Mouse (Mus musculus) 3134 (cell line): ENCODE results near the gene Rps11.
"Not testable (repeated sequence)": the region's sequence is repeated elsewhere in the genome, so short reads cannot be mapped to it uniquely, and the experiment has no call there.

Experiments
- DNase-seq: peaks from one replicate; pipeline ENCODE4 v3.0.0-alpha.2; 2011; ENCODE audit warnings: low spot score; ENCODE audit not compliant: insufficient read length; ENCODE audit errors: extremely low read depth

Gene Rps11

GRCm38 (mm10) chr7:45154993-45155514 is 30.8 kb upstream of the Rps11 start:
- DNase-seq, result peak; percentile 69

- peak; percentile 96 for DNase-seq
Measured at GRCm38 (mm10) chr7:45154096-45154992, 30.1 kb upstream of the Rps11 start, which contains the start of the genes Pih1d1 and Aldh16a1. Gene Pih1d1 (plus strand): TSS chr7:45154303. Gene Aldh16a1 (minus strand): TSS chr7:45154584.

DNA sequence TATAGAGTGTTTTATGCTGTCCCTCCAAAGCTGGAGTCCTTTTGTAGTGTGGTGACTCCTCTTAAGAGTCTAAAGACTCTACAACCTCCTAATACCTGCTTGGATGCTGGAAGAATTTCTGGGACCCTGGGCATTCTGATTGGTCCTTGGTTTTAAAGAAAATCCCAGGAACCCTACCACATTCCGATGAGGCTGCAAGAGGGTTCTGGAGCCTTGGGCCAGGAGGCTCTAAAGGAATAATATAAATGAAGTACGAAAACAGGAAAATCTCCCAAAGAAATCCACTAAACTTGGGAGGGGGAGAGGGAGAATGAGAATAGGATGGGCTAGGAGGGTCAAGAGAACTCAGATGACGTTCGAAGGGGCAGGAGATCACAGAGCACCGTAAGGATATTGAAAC is 29.3 kb upstream of the Rps11 start:
- no peak for DNase-seq

- not testable (repeated sequence) for DNase-seq
Measured at GRCm38 (mm10) chr7:45153052-45153451, 28.8 kb upstream of the Rps11 start.

DNA sequence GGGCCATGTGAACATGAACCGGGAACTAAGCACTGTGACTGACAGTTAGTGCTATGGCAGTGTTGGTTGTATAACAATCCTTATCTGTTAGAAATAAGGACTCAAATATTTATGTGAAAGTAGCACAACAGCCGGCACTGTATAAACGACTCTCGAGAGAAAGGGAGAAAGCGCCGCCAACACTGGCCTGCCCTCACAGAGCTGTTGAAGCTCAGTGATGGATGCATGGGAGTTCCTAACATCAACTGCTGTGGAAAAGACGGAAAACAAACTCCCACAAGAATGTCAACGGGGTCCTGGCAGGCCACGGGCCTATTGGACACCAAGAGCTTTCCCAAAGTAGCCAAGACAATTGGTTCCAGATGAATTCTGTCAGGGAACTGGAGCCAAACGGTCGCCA is 27.1 kb upstream of the Rps11 start:
- no peak for DNase-seq

- no peak for DNase-seq
Measured at GRCm38 (mm10) chr7:45150321-45150720, 26.1 kb upstream of the Rps11 start.

- DNase-seq, result no peak
Measured at GRCm38 (mm10) chr7:45149545-45149944, 25.3 kb upstream of the Rps11 start.

- no peak for DNase-seq
Measured at GRCm38 (mm10) chr7:45148534-45149098, 24.4 kb upstream of the Rps11 start.

DNA sequence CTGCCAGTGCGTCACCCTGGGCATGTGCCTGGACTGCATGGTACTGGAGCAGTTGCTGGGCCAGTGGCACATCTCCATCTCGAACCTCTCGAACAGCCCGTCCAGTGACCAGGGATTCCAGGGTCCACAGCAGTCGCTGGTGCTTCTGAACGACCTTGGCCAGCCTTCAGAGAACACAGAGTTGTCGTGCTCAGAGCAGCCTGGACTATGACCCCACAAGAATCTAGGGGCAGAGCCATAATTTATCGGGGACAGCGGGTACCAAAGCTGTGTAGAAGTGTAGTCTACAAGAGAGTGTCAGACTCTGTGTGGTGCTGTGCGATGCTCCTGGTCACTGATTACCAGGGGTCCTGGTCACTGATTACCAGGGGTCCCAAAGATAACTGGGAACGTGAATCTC is 23.7 kb upstream of the Rps11 start:
- DNase-seq, result no peak

DNA sequence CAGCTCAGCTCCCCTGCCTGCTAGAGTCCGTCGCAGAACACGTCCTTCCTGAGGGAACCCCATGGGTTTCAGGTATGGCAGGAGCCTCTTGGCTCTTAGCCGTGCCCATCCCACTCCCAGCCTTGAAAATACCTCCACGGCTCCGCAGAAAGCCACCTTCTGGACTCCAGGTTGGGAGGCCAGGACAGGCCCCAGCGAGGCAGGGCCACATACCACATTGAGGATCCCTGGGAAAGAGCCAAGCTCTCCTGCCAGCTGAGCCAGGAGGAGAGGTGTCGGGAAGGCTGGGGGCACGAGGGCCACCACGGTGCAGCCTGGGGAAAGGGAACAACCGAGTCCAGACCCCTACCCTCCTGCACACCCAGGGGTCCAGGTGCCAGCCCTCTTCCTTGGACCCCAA is 23.0 kb upstream of the Rps11 start:
- DNase-seq, result no peak

DNA sequence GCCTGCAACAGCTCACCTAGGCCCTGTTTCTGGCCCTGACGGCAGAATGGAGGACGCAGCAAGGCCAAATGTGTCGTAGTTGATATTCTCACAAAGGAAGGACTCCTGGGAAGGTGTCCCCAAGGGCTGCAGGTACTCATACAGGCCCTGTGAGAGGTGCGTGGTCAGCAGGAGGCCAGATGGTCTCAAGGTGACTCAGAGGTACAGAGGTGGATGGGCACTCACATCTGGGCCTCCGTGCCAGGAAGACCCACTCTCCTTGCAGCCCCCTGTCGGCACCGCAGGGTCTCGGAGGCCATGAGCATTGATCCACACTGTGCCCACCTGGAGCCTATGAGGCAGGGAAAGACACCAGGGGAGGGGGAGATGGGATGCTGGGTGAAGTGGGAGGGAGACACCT is 21.2 kb upstream of the Rps11 start:
- no peak for DNase-seq

DNA sequence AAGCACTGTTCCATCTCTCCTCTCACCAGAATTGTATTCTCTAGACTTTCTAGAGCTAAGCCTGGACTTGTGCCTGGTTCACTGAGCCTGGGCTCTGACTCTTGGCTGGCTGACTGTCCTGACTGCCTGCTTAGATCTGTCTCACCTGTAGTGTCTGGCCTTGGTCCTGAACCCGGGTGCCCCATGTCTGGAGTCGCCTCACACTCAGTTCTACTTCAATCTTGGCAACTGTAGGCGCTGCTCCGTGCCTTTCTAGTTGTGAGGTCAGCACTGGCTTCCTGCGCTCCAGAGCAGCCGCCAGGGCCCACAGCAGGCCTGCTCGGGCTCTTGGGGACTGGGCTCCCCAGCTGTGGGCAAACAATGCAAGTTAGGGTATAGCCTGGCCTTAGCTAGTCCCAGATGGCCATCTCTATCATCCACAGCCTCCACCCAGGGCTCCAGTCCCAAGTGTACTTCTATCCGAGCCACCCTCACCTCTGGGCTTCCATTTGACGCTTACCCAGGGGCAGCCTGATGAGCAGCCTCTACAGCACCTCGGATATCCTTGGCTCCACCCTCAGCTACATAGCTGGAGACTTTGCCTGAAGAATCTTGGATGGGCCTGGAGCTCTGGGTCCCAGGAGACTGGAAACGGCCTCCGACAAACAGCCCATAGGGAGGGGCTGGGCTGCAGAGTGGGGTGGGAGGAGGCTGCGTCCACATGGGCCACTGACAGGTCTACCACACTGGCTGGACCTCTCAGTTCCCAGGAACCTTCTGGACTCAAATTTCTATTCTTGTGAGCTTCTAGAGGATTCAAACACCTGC is 20.3 kb upstream of the Rps11 start:
- DNase-seq, result no peak

GRCm38 (mm10) chr7:45141914-45142313 is 17.7 kb upstream of the Rps11 start:
- DNase-seq, result no peak

DNA sequence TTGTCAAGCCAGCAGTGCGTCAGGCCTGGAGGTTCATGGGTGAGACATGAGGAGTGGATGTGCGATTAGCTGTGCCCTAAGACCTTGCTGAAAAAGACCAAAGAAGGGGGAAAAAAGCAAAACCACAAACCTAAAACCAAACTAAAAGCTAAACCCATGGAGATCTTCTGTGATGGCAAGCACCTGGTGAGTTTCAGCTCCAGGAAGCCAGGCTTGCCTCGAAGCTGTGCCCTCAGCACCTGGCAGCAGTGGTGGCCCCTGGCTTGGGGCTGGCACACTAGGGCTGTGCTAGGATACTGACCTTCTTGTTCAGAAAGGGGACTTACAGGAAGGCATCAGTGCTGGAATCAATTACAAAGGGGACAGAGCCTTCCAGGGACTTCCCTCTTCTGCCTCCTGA is 17.1 kb upstream of the Rps11 start:
- no peak for DNase-seq

GRCm38 (mm10) chr7:45139904-45140723 is 15.9 kb upstream of the Rps11 start:
- DNase-seq, result no peak

DNA sequence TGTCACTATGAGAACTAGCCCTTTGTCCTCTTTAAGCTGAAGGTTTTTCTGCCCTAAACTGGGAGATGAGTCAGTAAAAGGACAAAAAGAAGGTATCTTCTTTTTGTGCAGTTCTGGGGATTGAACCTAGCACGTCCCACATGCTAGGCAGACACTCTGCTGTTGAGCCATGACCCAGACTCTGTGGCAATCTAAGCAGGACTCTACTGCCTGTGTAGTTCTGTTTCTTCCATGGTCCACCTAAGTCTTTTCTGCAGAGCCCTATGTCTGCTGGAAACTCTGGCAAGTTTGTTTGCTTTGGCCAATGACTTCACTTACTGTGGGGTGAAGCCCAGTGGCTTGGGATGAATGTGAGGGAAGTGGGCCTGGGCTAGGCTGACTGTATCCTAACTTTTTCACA is 14.2 kb upstream of the Rps11 start:
- no peak for DNase-seq

- DNase-seq, result no peak
Measured at GRCm38 (mm10) chr7:45137171-45138006, 13.2 kb upstream of the Rps11 start.

DNA sequence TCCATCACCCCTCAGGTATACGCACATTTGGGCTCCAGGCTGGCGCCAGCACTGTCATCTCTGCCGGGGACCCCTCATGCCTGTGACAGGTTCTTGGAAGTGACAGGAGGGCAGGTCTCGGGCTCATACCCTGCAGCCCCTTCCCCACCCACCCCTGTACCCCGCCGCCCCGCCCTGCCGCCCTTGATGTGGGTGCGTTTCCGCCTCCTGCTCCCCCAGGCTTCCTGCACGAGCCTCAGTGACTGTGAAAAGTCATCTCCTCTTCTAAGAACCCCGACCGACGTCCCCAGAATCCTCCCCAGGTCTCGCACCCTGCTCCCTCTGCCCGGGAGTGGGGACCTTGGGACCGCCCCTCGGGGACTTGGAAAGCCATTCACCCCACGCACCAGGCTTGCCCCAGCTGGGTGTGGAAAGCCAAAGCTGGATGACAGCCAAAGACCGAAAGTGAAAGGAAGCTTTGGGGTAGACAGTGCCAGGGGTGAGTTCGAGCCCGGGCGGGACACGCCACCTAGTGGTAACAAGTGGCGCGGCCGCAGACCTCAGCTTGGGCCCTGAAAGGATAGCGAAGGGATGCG is 11.8 kb upstream of the Rps11 start, which contains the start of the genes Gm45713 and Flt3l:
Gene Gm45713, minus strand, starts transcription at position 239 of the 575 bp plus-strand sequence.
Gene Flt3l, minus strand, starts transcription at position 440 of the 575 bp plus-strand sequence.
- peak; percentile 86 for DNase-seq

GRCm38 (mm10) chr7:45135370-45135769 is 11.1 kb upstream of the Rps11 start:
- DNase-seq, result no peak
